Mouse (Mus musculus) stomach, postnatal 0 days (tissue): ENCODE measurements around the gene St6galnac1. TPM values are rescaled to one million over a fixed set of nuclear protein-coding genes. Genes with fewer than 3 reads are reported as not detected.

Source experiments
- ATAC-seq: fragments of 200-750 bp; cut with Nextera tagmentation; 2 replicates; pipeline ENCODE4 v1.8.0; 2017; ENCODE audit not compliant: low FRiP score, low TSS enrichment
- DNase-seq: peaks from one replicate; pipeline ENCODE4 v3.0.0-alpha.2; 2016; ENCODE audit warnings: low spot score
- H3K27ac ChIP-seq: fragments of 300-500 bp; sonication (generic); replicated peaks from 2 replicates; pipeline ENCODE4 v1.5.1; 2014; ENCODE audit warnings: mild to moderate bottlenecking, control low read depth
- H3K27me3 ChIP-seq: fragments of 300-500 bp; sonication (generic); 2 replicates; pipeline ENCODE4 v1.6.1; 2014; ENCODE audit warnings: low read length; ENCODE audit not compliant: control insufficient read depth, insufficient read depth
- H3K36me3 ChIP-seq: fragments of 300-500 bp; sonication (generic); 2 replicates; pipeline ENCODE4 v1.6.1; 2014; ENCODE audit warnings: low read length, mixed read lengths; ENCODE audit not compliant: control insufficient read depth, insufficient read depth
- H3K4me1 ChIP-seq: fragments of 300-500 bp; sonication (generic); replicated peaks from 2 replicates; pipeline ENCODE4 v1.6.1; 2014; ENCODE audit warnings: antibody characterized with exemption; ENCODE audit not compliant: control insufficient read depth, insufficient read depth
- H3K4me2 ChIP-seq: fragments of 300-500 bp; sonication (generic); replicated peaks from 2 replicates; pipeline ENCODE4 v1.6.1; 2014; ENCODE audit warnings: low read depth, mild to moderate bottlenecking, control low read depth, moderate library complexity
- H3K4me3 ChIP-seq: fragments of 300-500 bp; sonication (generic); 2 replicates; pipeline ENCODE4 v1.5.1; 2014; ENCODE audit warnings: low read depth, low read length, control low read depth
- H3K9ac ChIP-seq: fragments of 300-500 bp; sonication (generic); 2 replicates; pipeline ENCODE4 v1.6.1; 2014; ENCODE audit warnings: mild to moderate bottlenecking, low read length, control low read depth, mixed read lengths
- H3K9me3 ChIP-seq: fragments of 300-500 bp; sonication (generic); 2 replicates; pipeline ENCODE4 v1.6.1; 2016; ENCODE audit warnings: low read length; ENCODE audit not compliant: control insufficient read depth
- CTCF ChIP-seq: IDR thresholded peaks from 2 replicates; pipeline ENCODE4 v1.5.1; 2016; ENCODE audit warnings: antibody characterized with exemption, low read depth, mild to moderate bottlenecking, moderate library complexity
- EP300 ChIP-seq: optimal IDR thresholded peaks from 2 replicates; pipeline ENCODE3; 2016; ENCODE audit warnings: antibody characterized with exemption
- WGBS: fragments of 180-500 bp; shearing (Covaris S2); extraction: QIAGEN DNeasy Blood & Tissue Kit; methylation state at CpG from one replicate; pipeline ENCODE4 v1.1.7; 2014; 5-methylcytosine and 5-hydroxymethylcytosine counted together
- polyA plus RNA-seq: library from polyadenylated mRNA; unstranded; fragments of >200 nt; fragmentation: Nextera tagmentation; extraction: Ambion mirVana; gene quantifications from 2 replicates; pipeline ENCODE4 v1.2.1, GENCODE M21; 2015

The St6galnac1 gene
- polyA plus RNA-seq, 1 experiment from 2014 or later, result not detected

- no peak for DNase-seq
- WGBS, result 41% methylated on average over 2 of the region's 2 CpGs
These were observed 2.1 kb downstream of the St6galnac1 start for GRCm38 (mm10) chr11:116773205-116773604.

GRCm38 (mm10) chr11:116769873-116770272 lies 5.4 kb downstream of the St6galnac1 start:
- no peak overlapping the region for H3K9ac ChIP-seq
- TF ChIP-seq CTCF (no peak), EP300 (no peak)
- no peak overlapping the region for H3K4me2 ChIP-seq
- H3K4me3 ChIP-seq, result no peak overlapping the region
- WGBS, result 81% methylated on average over 5 of the region's 5 CpGs
- no peak for DNase-seq
- H3K27me3 ChIP-seq, result no peaks in the 10 kb centered on the region
- H3K27ac ChIP-seq, result no peak overlapping the region
- no peaks in the 10 kb centered on the region for H3K36me3 ChIP-seq
- H3K4me1 ChIP-seq, result no peaks in the 10 kb centered on the region
- ATAC-seq, result no peak
- no peaks in the 10 kb centered on the region for H3K9me3 ChIP-seq

More at GRCm38 (mm10) chr11:116773205-116773604, 2.1 kb downstream of the St6galnac1 start:
- H3K27ac ChIP-seq, result no peak overlapping the region
- no peak overlapping the region for H3K9ac ChIP-seq
- H3K4me3 ChIP-seq, result no peak overlapping the region
- no peak for ATAC-seq
- H3K9me3 ChIP-seq, result no peaks in the 10 kb centered on the region
- no peak overlapping the region for H3K4me2 ChIP-seq
- no peaks in the 10 kb centered on the region for H3K27me3 ChIP-seq
- TF ChIP-seq EP300, result no peak
- no peak for TF ChIP-seq CTCF
- no peaks in the 10 kb centered on the region for H3K4me1 ChIP-seq
- H3K36me3 ChIP-seq, result no peaks in the 10 kb centered on the region

- Histone ChIP-seq H3K9me3 (no peaks in the 10 kb centered on the region), H3K4me1 (no peaks in the 10 kb centered on the region), H3K4me3 (no peak overlapping the region), H3K27me3 (no peaks in the 10 kb centered on the region), H3K9ac (no peak overlapping the region), H3K27ac (no peak overlapping the region), H3K4me2 (no peak overlapping the region), H3K36me3 (no peaks in the 10 kb centered on the region)
- no peak for ATAC-seq
- no peak for DNase-seq
- WGBS, result 90% methylated on average over 2 of the region's 2 CpGs
- TF ChIP-seq CTCF, result no peak
- no peak for TF ChIP-seq EP300
These were observed 10.4 kb downstream of the St6galnac1 start for GRCm38 (mm10) chr11:116764946-116765345.

- DNase-seq, result no peak
- Histone ChIP-seq H3K4me2 (no peak overlapping the region), H3K9ac (no peak overlapping the region), H3K27me3 (no peaks in the 10 kb centered on the region), H3K27ac (no peak overlapping the region), H3K4me3 (no peak overlapping the region), H3K9me3 (no peaks in the 10 kb centered on the region), H3K36me3 (no peaks in the 10 kb centered on the region), H3K4me1 (no peaks in the 10 kb centered on the region)
- TF ChIP-seq EP300 (no peak), CTCF (no peak)
- WGBS, result 84% methylated on average over 7 of the region's 7 CpGs
- ATAC-seq, result no peak
These were observed 11.0 kb downstream of the St6galnac1 start for GRCm38 (mm10) chr11:116764346-116764745.

GRCm38 (mm10) chr11:116755191-116755590 lies 20.1 kb downstream of the St6galnac1 start:
- Histone ChIP-seq H3K4me2 (no peak overlapping the region), H3K4me3 (no peak overlapping the region), H3K9me3 (no peaks in the 10 kb centered on the region), H3K9ac (no peak overlapping the region), H3K4me1 (no peaks in the 10 kb centered on the region), H3K27me3 (no peaks in the 10 kb centered on the region), H3K36me3 (no peaks in the 10 kb centered on the region), H3K27ac (no peak overlapping the region)
- TF ChIP-seq EP300 (no peak), CTCF (no peak)
- ATAC-seq, result no peak
- WGBS, result 69% methylated on average over 4 of the region's 4 CpGs
- no peak for DNase-seq

GRCm38 (mm10) chr11:116753674-116754470 lies 21.4 kb downstream of the St6galnac1 start:
- DNase-seq (no peak), ATAC-seq (no peak)
- Histone ChIP-seq H3K4me3 (no peak overlapping the region), H3K27me3 (no peaks in the 10 kb centered on the region), H3K4me1 (no peaks in the 10 kb centered on the region), H3K9me3 (no peaks in the 10 kb centered on the region), H3K27ac (no peak overlapping the region), H3K36me3 (no peaks in the 10 kb centered on the region), H3K4me2 (no peak overlapping the region), H3K9ac (no peak overlapping the region)
- TF ChIP-seq EP300 (no peak), CTCF (no peak)
- 77% methylated on average over 5 of the region's 5 CpGs for WGBS
